Mouse (Mus musculus) retina, postnatal 7 days (tissue): ENCODE results near the gene Vps53.
A peak's percentile ranks its signal among the peaks of the same experiment; 100 is the strongest.
"Not testable (repeated sequence)": the region's sequence is repeated elsewhere in the genome, so short reads cannot be mapped to it uniquely, and the experiment has no call there.

ENCODE experiments used
- DNase-seq: peaks from one replicate; pipeline ENCODE4 v3.0.0-alpha.2; 2012; ENCODE audit warnings: low read depth, low spot score

The Vps53 gene

GRCm38 (mm10) chr11:76015814-76016213, 163.6 kb downstream of the Vps53 start:
- no peak for DNase-seq

- no peak for DNase-seq
Observed at GRCm38 (mm10) chr11:76015251-76015650, 164.2 kb downstream of the Vps53 start.

GRCm38 (mm10) chr11:76010838-76011624, 168.4 kb downstream of the Vps53 start:
- DNase-seq, result no peak

DNA sequence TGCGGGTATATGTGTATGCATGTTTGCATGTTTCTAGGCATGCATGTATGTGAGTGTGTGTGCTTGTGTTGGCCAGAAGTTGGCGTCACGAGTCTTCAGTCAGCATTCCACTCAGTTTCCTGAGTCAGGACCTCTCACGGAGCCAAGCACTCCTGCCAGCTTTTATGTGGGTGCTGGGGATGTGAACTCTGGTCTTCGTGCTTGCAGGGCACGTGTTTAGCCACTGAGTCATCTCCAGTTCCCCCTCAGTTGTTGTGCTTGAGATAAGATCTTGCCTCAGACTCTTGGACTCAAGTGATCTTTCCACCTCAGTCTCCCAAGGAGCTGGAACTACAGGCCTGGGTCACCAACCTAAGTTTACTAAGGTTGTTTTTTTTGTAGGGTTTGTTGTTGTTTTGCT, 170.3 kb downstream of the Vps53 start:
- DNase-seq, result no peak

DNA sequence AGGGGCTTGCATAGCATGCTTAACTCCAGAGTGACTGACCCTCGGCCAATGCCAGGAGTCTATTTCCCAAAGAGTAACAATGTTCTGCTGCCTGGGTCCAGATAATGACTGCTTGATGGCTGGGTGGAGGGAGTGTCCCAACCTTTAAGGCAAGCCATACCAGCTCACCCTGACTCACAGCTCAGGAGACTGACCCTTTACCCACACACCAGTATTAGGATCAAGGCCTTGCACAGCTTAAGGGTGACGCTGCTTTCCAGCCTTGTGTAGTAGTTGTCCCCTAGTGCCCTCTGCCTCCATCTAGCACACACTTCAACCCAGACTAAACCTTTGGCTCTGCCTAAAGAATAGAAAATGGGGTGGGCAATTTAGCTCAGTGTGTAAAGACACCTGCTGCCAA, 171.3 kb downstream of the Vps53 start:
- no peak for DNase-seq

- not testable (repeated sequence) for DNase-seq
Observed at GRCm38 (mm10) chr11:76004276-76004675, 175.2 kb downstream of the Vps53 start.

- no peak for DNase-seq
Observed at GRCm38 (mm10) chr11:76001237-76001878, 178.1 kb downstream of the Vps53 start.

- no peak for DNase-seq
Observed at GRCm38 (mm10) chr11:76000701-76001100, 178.7 kb downstream of the Vps53 start.

DNA sequence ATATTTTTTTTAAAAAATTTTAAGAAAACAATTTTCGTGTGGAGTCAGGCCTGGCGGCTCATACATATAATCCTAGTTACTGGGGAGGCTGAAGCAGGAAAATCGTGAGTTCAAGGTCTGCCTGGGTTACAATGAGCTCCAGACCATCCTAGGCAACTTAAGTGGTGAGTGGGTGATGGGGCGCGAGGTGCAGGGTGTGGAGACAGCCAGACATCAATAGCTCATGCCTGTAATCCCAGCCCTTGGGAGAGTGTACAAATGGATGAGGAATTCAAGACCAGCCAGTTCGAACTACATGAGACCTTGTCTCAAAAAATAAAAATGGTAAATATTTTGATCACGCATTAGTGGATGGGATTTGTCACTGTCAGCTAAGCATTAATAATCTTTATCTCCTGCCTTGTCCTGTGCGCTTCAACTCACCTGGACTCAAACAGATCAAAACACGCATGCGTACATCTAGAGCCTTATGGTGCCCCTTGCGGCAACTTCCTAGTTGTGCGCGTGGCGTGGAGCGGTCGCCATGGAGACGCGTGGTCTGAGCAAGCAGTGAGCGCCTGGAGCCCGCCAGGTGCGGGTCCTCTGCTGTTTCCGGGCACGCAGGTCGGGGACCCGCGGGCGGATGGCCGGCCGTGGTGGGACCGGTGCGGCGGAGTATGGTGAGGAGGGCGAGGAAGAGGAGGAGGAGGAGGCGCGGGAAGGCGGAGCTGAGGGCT, 179.8 kb downstream of the Vps53 start, which contains the start of gene 1700016K19Rik:
Gene 1700016K19Rik (plus strand): TSS at position 473 of the 716 bp plus-strand sequence.
- DNase-seq, result peak; percentile 76
